Mouse (Mus musculus) MEL (cell line): ENCODE measurements around the gene Lmo2. TPM values are rescaled to one million over a fixed set of nuclear protein-coding genes. Genes with fewer than 3 reads are reported as not detected.
A peak's percentile ranks its signal among the peaks of the same experiment; 100 is the strongest.
"Not testable (repeated sequence)": the region's sequence is repeated elsewhere in the genome, so short reads cannot be mapped to it uniquely, and the experiment has no call there.

Source experiments
- DNase-seq: peaks from one replicate; pipeline ENCODE4 v3.0.0; 2011; ENCODE audit warnings: low read depth, low spot score
- H3K27ac ChIP-seq: 2 replicates; pipeline ENCODE4 v1.5.1; 2012; ENCODE audit warnings: low read depth, mild to moderate bottlenecking, control low read depth, low read length, moderate library complexity; ENCODE audit not compliant: control insufficient read depth
- H3K27me3 ChIP-seq, 2 experiments: fragments of 150-350 bp in 1 of 2; sonication (generic) in 1 of 2; 2 replicates each; pipeline ENCODE4 v1.6.1; 2012; ENCODE audit warnings: low read length in 2 of 2, mild to moderate bottlenecking in 2 of 2, improper control_type of control experiment in 1 of 2, moderate library complexity in 1 of 2; ENCODE audit not compliant: insufficient read depth in 2 of 2, control insufficient read depth in 1 of 2
- H3K36me3 ChIP-seq, 2 experiments: 2 replicates each; pipeline ENCODE4 v1.6.1; 2012 to 2014; ENCODE audit warnings: low read length in 2 of 2, improper control_type of control experiment in 1 of 2, inconsistent platforms in 1 of 2, mild to moderate bottlenecking in 1 of 2; ENCODE audit not compliant: insufficient read depth in 2 of 2, control insufficient read depth in 1 of 2
- H3K4me1 ChIP-seq, 2 experiments: fragments of 150-350 bp in 1 of 2; sonication (generic) in 1 of 2; 2 replicates each; pipeline ENCODE4 v1.6.1; 2012; ENCODE audit warnings: low read length in 2 of 2, improper control_type of control experiment in 1 of 2, mild to moderate bottlenecking in 1 of 2; ENCODE audit not compliant: insufficient read depth in 2 of 2, control insufficient read depth in 1 of 2
- H3K4me3 ChIP-seq, 2 experiments: fragments of 150-350 bp in 1 of 2; sonication (generic) in 1 of 2; 2 replicates each; pipeline ENCODE4 v1.5.1; 2012; ENCODE audit warnings: low read depth in 2 of 2, low read length in 2 of 2, mild to moderate bottlenecking in 2 of 2, moderate library complexity in 2 of 2, control low read depth in 1 of 2, improper control_type of control experiment in 1 of 2; ENCODE audit not compliant: control insufficient read depth in 1 of 2, insufficient read depth in 1 of 2
- H3K79me2 ChIP-seq: 2 replicates; pipeline ENCODE4 v1.6.1; 2012; ENCODE audit warnings: mild to moderate bottlenecking, low read length, moderate library complexity; ENCODE audit not compliant: control insufficient read depth, poor library complexity, insufficient read depth
- H3K9ac ChIP-seq: 2 replicates; pipeline ENCODE4 v1.6.1; 2012; ENCODE audit warnings: low read depth, mild to moderate bottlenecking, control low read depth, low read length, moderate library complexity; ENCODE audit not compliant: control insufficient read depth, poor library complexity, severe bottlenecking
- H3K9me3 ChIP-seq: fragments of 150-350 bp; sonication (generic); replicated peaks from 2 replicates; pipeline ENCODE4 v1.6.1; 2012; ENCODE audit warnings: mild to moderate bottlenecking, low read length, improper control_type of control experiment, moderate library complexity; ENCODE audit not compliant: insufficient read depth
- CTCF ChIP-seq, 3 experiments: IDR thresholded peaks in 2 of 3; conservative IDR thresholded peaks in 1 of 3; 2 replicates each; pipeline ENCODE4 v1.5.1; 2011 to 2012; ENCODE audit warnings: low read length in 3 of 3, low read depth in 2 of 3, mild to moderate bottlenecking in 2 of 3, improper control_type of control experiment in 1 of 3, inconsistent platforms in 1 of 3, mixed read lengths in 1 of 3, moderate library complexity in 1 of 3; ENCODE audit not compliant: control insufficient read depth in 1 of 3, insufficient read depth in 1 of 3, poor library complexity in 1 of 3, severe bottlenecking in 1 of 3
- ELF1 ChIP-seq: IDR thresholded peaks from 2 replicates; pipeline ENCODE4 v1.6.1; 2014; ENCODE audit warnings: low read depth, mild to moderate bottlenecking, inconsistent platforms, low read length, improper control_type of control experiment, moderate library complexity
- EP300 ChIP-seq, 2 experiments: IDR thresholded peaks; 2 replicates each; pipeline ENCODE4 v1.6.1; 2011; ENCODE audit warnings: improper control_type of control experiment in 2 of 2, low read length in 2 of 2, low read depth in 1 of 2, mild to moderate bottlenecking in 1 of 2
- ETS1 ChIP-seq: IDR thresholded peaks from 2 replicates; pipeline ENCODE4 v1.6.1; 2012; ENCODE audit warnings: low read depth, mild to moderate bottlenecking, inconsistent platforms, low read length, improper control_type of control experiment, moderate library complexity
- GATA1 ChIP-seq: IDR thresholded peaks from 2 replicates; pipeline ENCODE4 v1.6.1; 2011; ENCODE audit warnings: low read depth, low read length, improper control_type of control experiment
- HCFC1 ChIP-seq: IDR thresholded peaks from 2 replicates; pipeline ENCODE4 v1.6.1; 2012; ENCODE audit warnings: low read depth, mild to moderate bottlenecking, inconsistent platforms, low read length, improper control_type of control experiment, moderate library complexity
- JUND ChIP-seq: IDR thresholded peaks from 2 replicates; pipeline ENCODE4 v1.6.1; 2011; ENCODE audit warnings: low read depth, mild to moderate bottlenecking, improper control_type of control experiment, low read length
- KAT2A ChIP-seq: conservative IDR thresholded peaks from 2 replicates; pipeline ENCODE4 v1.6.1; 2012; ENCODE audit warnings: low read depth, low read length, improper control_type of control experiment, inconsistent platforms
- MEF2A ChIP-seq: IDR thresholded peaks from 2 replicates; pipeline ENCODE4 v1.6.1; 2014; ENCODE audit warnings: low read depth, mild to moderate bottlenecking, inconsistent platforms, low read length, improper control_type of control experiment; ENCODE audit not compliant: poor library complexity, insufficient replicate concordance, severe bottlenecking; ENCODE audit errors: extremely low read depth
- MYB ChIP-seq: IDR thresholded peaks from 2 replicates; pipeline ENCODE4 v1.6.1; 2011; ENCODE audit warnings: mild to moderate bottlenecking, low read depth, low read length, improper control_type of control experiment
- MYC ChIP-seq: IDR thresholded peaks from 2 replicates; pipeline ENCODE4 v1.6.1; 2011; ENCODE audit warnings: low read depth, mild to moderate bottlenecking, low read length, improper control_type of control experiment, moderate library complexity
- NELFE ChIP-seq: IDR thresholded peaks from 2 replicates; pipeline ENCODE4 v1.6.1; 2011; ENCODE audit warnings: low read depth, low read length, improper control_type of control experiment
- RCOR1 ChIP-seq: IDR thresholded peaks from 2 replicates; pipeline ENCODE4 v1.6.1; 2012; ENCODE audit warnings: low read depth, mild to moderate bottlenecking, inconsistent platforms, low read length, improper control_type of control experiment
- SIN3A ChIP-seq: IDR thresholded peaks from 2 replicates; pipeline ENCODE4 v1.6.1; 2012; ENCODE audit warnings: low read length, improper control_type of control experiment, inconsistent platforms
- TAL1 ChIP-seq: IDR thresholded peaks from 2 replicates; pipeline ENCODE4 v1.6.1; 2012; ENCODE audit warnings: mild to moderate bottlenecking, inconsistent platforms, low read length, moderate library complexity, mixed read lengths
- TCF12 ChIP-seq: IDR thresholded peaks from 2 replicates; pipeline ENCODE4 v1.6.1; 2014; ENCODE audit warnings: low read depth, mild to moderate bottlenecking, inconsistent platforms, low read length, improper control_type of control experiment, moderate library complexity
- USF2 ChIP-seq, 2 experiments: IDR thresholded peaks; 2 replicates each; pipeline ENCODE4 v1.6.1; 2011 to 2012; ENCODE audit warnings: improper control_type of control experiment in 2 of 2, low read length in 2 of 2, borderline replicate concordance in 1 of 2, inconsistent platforms in 1 of 2, low read depth in 1 of 2, mild to moderate bottlenecking in 1 of 2; ENCODE audit not compliant: insufficient read depth in 1 of 2
- ZKSCAN1 ChIP-seq: IDR thresholded peaks from 2 replicates; pipeline ENCODE4 v1.6.1; 2012; ENCODE audit warnings: low read depth, mild to moderate bottlenecking, inconsistent platforms, low read length, improper control_type of control experiment, moderate library complexity
- ZMIZ1 ChIP-seq: IDR thresholded peaks from 2 replicates; pipeline ENCODE4 v1.6.1; 2012; ENCODE audit warnings: low read depth, mild to moderate bottlenecking, inconsistent platforms, low read length, improper control_type of control experiment, moderate library complexity
- ZNF384 ChIP-seq: IDR thresholded peaks from 2 replicates; pipeline ENCODE4 v1.6.1; 2012; ENCODE audit warnings: low read depth, mild to moderate bottlenecking, inconsistent platforms, low read length, improper control_type of control experiment
- polyA plus RNA-seq, 2 experiments: library from polyadenylated mRNA; stranded (reverse) in 1 of 2; unstranded in 1 of 2; fragments of >175 nt in 1 of 2; fragments of >200 nt in 1 of 2; gene quantifications; 2 replicates each; pipeline versions ENCODE4 v1.2.1 to v1.2.4; 2012; ENCODE audit warnings: low replicate concordance in 2 of 2, low read depth in 1 of 2; ENCODE audit not compliant: insufficient read length in 2 of 2, insufficient read depth in 1 of 2, missing spikeins in 1 of 2
- total RNA-seq: library from RNA; depleted of rRNA; stranded (reverse); fragments of 300-350 nt; gene quantifications from 2 replicates; pipeline ENCODE4 v1.2.3, GENCODE M21; 2012

Gene Lmo2
- total and polyA plus RNA-seq, 3 experiments = 96.2 to 278 (median 184) TPM

DNA sequence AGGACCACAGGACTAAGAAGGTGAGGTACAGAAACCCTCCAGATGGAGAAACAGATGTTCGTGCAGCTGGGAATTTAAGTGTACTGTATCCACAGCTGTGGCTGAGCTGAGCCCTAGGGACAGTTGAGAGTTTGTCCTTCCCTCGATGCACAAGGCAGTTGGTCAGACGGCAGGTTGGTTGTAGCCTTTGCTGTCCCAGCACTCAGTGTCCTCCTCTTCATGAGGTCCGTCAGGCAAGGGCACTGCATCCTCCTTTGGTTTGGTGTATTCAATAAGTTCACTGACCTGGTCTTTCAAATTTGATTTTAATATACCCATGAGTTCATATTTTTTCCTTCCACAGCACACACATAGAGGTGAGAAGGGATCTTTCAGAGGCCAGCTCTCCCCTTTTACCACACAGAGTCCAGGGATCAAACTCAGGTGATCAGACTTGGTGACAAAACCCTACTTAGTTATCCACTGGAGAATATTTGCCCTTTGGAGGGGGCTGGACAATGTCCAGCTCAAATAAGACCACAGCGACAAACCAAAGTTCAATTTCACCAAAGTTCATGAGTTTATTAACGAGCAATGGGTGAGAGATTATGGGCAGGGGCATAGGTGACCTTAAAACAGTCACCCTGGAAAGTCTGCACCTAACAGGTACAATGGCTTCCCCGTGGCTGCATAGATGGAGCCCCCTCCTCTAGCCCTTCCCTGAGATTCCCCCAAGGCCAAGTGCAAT lies 50.2 kb downstream of the Lmo2 start:
- H3K4me3 ChIP-seq = no peak overlapping the region
- H3K4me1 ChIP-seq = no peaks in the 10 kb centered on the region
- no peaks in the 10 kb centered on the region for H3K79me2 ChIP-seq
- no peaks in the 10 kb centered on the region for H3K9me3 ChIP-seq
- H3K27ac ChIP-seq = no peak overlapping the region
- H3K9ac ChIP-seq = no peak overlapping the region
- no peaks in the 10 kb centered on the region for H3K36me3 ChIP-seq
- DNase-seq = no peak
- TF ChIP-seq ZMIZ1 = no peak
- peaks cover 6 to 16% of the 10 kb centered on the region in 2 experiments for H3K27me3 ChIP-seq

DNA sequence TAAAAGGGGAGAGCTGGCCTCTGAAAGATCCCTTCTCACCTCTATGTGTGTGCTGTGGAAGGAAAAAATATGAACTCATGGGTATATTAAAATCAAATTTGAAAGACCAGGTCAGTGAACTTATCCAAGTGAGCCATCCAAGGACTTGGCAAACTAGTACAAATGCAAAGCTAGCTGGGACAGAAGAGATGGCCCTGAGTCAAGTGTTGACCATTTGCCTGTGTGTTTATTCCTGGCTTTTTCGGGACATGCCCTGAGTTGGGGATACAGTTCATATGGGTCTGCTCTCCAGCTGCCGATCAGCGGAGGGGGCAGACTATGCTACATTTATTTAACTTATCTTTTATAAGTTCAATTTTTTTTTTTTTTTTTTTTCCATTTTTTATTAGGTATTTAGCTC lies 51.1 kb downstream of the Lmo2 start:
- not testable (repeated sequence) for H3K79me2 ChIP-seq, H3K4me3 ChIP-seq, DNase-seq, H3K9me3 ChIP-seq, H3K9ac ChIP-seq, H3K4me1 ChIP-seq, H3K27ac ChIP-seq, H3K36me3 ChIP-seq
- H3K27me3 ChIP-seq = peaks cover 6 to 16% of the 10 kb centered on the region in 2 experiments

DNA sequence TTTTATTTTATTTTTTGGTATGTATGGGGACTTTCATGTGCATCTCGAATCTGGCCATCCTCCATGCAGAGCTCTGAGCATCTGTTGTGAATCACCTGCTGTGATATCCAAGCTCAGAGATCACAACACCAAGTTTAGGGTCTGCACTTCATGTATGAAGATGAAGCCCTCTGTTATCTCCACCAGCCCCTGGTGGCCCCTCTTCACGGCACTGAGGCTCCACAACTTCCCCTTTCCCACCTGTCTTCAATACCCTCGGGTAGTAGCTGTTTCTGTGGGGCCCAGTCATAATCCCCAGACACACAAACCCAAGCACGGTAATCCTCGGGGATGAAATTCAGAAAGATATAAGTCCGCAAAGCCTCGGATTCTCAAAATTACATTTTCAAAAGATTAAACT lies 65.3 kb downstream of the Lmo2 start:
- H3K27ac ChIP-seq = no peak overlapping the region
- TF ChIP-seq TCF12 (no peak), HCFC1 (no peak), ZNF384 (no peak), CTCF (IDR thresholded peaks at IDR 0.05 in 2 of 3, conservative IDR thresholded peaks at IDR 0.05 in 1 of 3; ENCODE audit: control insufficient read depth in 1 of 3, insufficient read depth in 1 of 3, low read depth in 2 of 3, low read length in 3 of 3, poor library complexity in 1 of 3, severe bottlenecking in 1 of 3) (no peak), MYB (no peak), RCOR1 (0 out of 2 replicates have a peak, but pooled peaks have one; percentile 38), ZMIZ1 (no peak), USF2 (IDR thresholded peaks at IDR 0.05; ENCODE audit: borderline replicate concordance in 1 of 2, insufficient read depth in 1 of 2, low read depth in 1 of 2, low read length in 2 of 2) (no peak), TAL1 (0 out of 2 replicates have a peak, but pooled peaks have one; percentile 17), SIN3A (no peak), KAT2A (no peak), ETS1 (no peak), JUND (no peak), MYC (no peak), EP300 (IDR thresholded peaks at IDR 0.05; ENCODE audit: low read depth in 1 of 2, low read length in 2 of 2) (peak; percentile 43 to 49; a peak in 3 of 4 replicates), ELF1 (no peak), NELFE (no peak), MEF2A (no peak), GATA1 (peak; percentile 47), ZKSCAN1 (no peak)
- peaks cover 0 to 6% of the 10 kb centered on the region in 2 experiments; a peak in 2 of 4 replicates for H3K36me3 ChIP-seq

More for the DNA sequence above, 65.3 kb downstream of the Lmo2 start:
- Histone ChIP-seq H3K4me3 (no peak overlapping the region), H3K27me3 (peaks cover 2 to 5% of the 10 kb centered on the region in 2 experiments; a peak in 3 of 4 replicates), H3K79me2 (peaks cover 4% of the 10 kb centered on the region), H3K9me3 (no peaks in the 10 kb centered on the region), H3K9ac (no peak overlapping the region), H3K4me1 (peaks cover 2 to 3% of the 10 kb centered on the region in 2 experiments; a peak in 3 of 4 replicates)
- DNase-seq = peak; percentile 57
